Mouse (Mus musculus) G1E (cell line): ENCODE data around the gene 4931428F04Rik. TPM values are rescaled to one million over a fixed set of nuclear protein-coding genes. Genes with fewer than 3 reads are reported as not detected.

Experiments used
- ATAC-seq: 2 replicates; pipeline ENCODE4 v1.8.0; 2016; ENCODE audit warnings: mild to moderate bottlenecking; ENCODE audit not compliant: insufficient number of reproducible peaks, poor library complexity, low FRiP score, severe bottlenecking; ENCODE audit errors: extremely low read depth
- DNase-seq: peaks from one replicate; pipeline ENCODE4 v3.0.0; 2012; ENCODE audit warnings: low spot score
- H3K27me3 ChIP-seq: 2 replicates; pipeline ENCODE4 v1.6.1; 2012; ENCODE audit warnings: mild to moderate bottlenecking, low read length, inconsistent platforms; ENCODE audit not compliant: insufficient read depth
- H3K36me3 ChIP-seq: replicated peaks from 2 replicates; pipeline ENCODE3; 2012; ENCODE audit warnings: mild to moderate bottlenecking, inconsistent platforms
- H3K4me1 ChIP-seq: 2 replicates; pipeline ENCODE4 v1.6.1; 2012; ENCODE audit warnings: low read depth, low read length, inconsistent platforms, mixed read lengths; ENCODE audit not compliant: insufficient read depth
- H3K4me3 ChIP-seq: 2 replicates; pipeline ENCODE4 v1.5.1; 2012; ENCODE audit warnings: low read depth, mild to moderate bottlenecking, inconsistent platforms, low read length, moderate library complexity, mixed read lengths
- H3K9me3 ChIP-seq: replicated peaks from 2 replicates; pipeline ENCODE4 v1.6.1; 2012; ENCODE audit warnings: inconsistent platforms
- CTCF ChIP-seq: IDR thresholded peaks from 2 replicates; pipeline ENCODE4 v1.5.1; 2012; ENCODE audit warnings: low read depth, low read length, inconsistent platforms, mixed read lengths
- GATA1 ChIP-seq: IDR thresholded peaks from 2 replicates; pipeline ENCODE4 v1.6.1; 2012; ENCODE audit warnings: borderline replicate concordance, low read length, inconsistent platforms, mixed read lengths
- GATA2 ChIP-seq: IDR thresholded peaks from 2 replicates; pipeline ENCODE4 v1.6.1; 2012; ENCODE audit warnings: low read depth, low read length, inconsistent platforms, borderline replicate concordance
- POLR2AphosphoS5 ChIP-seq: IDR thresholded peaks from 2 replicates; pipeline ENCODE4 v1.6.1; 2012; ENCODE audit warnings: low read depth, low read length, inconsistent platforms; ENCODE audit not compliant: insufficient replicate concordance
- TAL1 ChIP-seq: conservative IDR thresholded peaks from 2 replicates; pipeline ENCODE4 v1.6.1; 2012; ENCODE audit warnings: low read depth, low read length, inconsistent platforms, mixed read lengths
- polyA plus RNA-seq: library from polyadenylated mRNA; stranded (reverse); fragments of >175 nt; gene quantifications from 2 replicates; pipeline ENCODE4 v1.2.3, GENCODE M21; 2012
- total RNA-seq, 2 experiments: library from RNA; stranded (forward) in 1 of 2; stranded (reverse) in 1 of 2; fragments of 200-1000 nt in 1 of 2; fragments of >200 nt in 1 of 2; fragmentation: Nextera tagmentation in 1 of 2; gene quantifications; 2 replicates each; pipeline ENCODE4 v1.2.3; 2014 to 2017

4931428F04Rik gene
- total and polyA plus RNA-seq, 3 experiments, result 2.0 to 9.0 (median 2.6) TPM

- Histone ChIP-seq H3K36me3 (peaks cover 98% of the 10 kb centered on the region), H3K27me3 (no peaks in the 10 kb centered on the region), H3K4me1 (peaks cover 46% of the 10 kb centered on the region), H3K9me3 (no peaks in the 10 kb centered on the region), H3K4me3 (no peak overlapping the region)
- ATAC-seq, result no peak
- TF ChIP-seq CTCF (no peak), POLR2AphosphoS5 (no peak), GATA1 (no peak), TAL1 (no peak)
- DNase-seq, result no peak
Measured at GRCm38 (mm10) chr8:105308428-105308827, 18.8 kb upstream of the 4931428F04Rik start.

DNA sequence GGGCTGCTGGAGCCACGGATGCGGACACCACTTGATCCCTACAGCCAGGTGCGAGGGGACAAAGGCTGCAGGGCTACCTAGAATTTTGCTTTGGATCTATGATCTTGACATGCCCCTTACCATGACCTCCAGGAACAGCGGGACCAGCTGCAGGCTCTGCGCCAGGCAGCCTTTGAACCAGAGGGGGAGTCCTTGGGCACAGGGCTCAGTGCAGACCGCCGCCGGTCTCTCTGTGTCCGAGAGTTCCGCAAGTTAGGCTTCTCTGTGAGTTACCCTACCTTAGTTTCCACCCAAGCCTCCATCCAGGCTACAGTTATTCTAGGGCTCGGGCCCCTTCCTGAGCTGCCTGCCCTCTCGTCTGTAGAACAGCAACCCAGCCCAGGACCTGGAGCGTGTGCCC lies 18.0 kb upstream of the 4931428F04Rik start:
- DNase-seq (no peak), ATAC-seq (no peak)
- Histone ChIP-seq H3K27me3 (no peaks in the 10 kb centered on the region), H3K4me3 (no peak overlapping the region), H3K4me1 (peaks cover 49% of the 10 kb centered on the region), H3K9me3 (no peaks in the 10 kb centered on the region; the same call in 1 of the 2 replicates), H3K36me3 (peaks cover 98% of the 10 kb centered on the region)
- TF ChIP-seq TAL1 (no peak), CTCF (no peak), POLR2AphosphoS5 (no peak), GATA2 (no peak), GATA1 (no peak)

- no peak for TF ChIP-seq TAL1
- TF ChIP-seq CTCF, result no peak
- no peak for TF ChIP-seq POLR2AphosphoS5
- no peak for TF ChIP-seq GATA1
- no peak for TF ChIP-seq GATA2
- H3K27me3 ChIP-seq, result no peaks in the 10 kb centered on the region
- DNase-seq (no peak), ATAC-seq (no peak)
- H3K36me3 ChIP-seq, result peaks cover 97% of the 10 kb centered on the region
- no peaks in the 10 kb centered on the region; the same call in 1 of the 2 replicates for H3K9me3 ChIP-seq
- peaks cover 50% of the 10 kb centered on the region for H3K4me1 ChIP-seq
- no peak overlapping the region for H3K4me3 ChIP-seq
Measured at GRCm38 (mm10) chr8:105306146-105306691, 16.6 kb upstream of the 4931428F04Rik start.

DNA sequence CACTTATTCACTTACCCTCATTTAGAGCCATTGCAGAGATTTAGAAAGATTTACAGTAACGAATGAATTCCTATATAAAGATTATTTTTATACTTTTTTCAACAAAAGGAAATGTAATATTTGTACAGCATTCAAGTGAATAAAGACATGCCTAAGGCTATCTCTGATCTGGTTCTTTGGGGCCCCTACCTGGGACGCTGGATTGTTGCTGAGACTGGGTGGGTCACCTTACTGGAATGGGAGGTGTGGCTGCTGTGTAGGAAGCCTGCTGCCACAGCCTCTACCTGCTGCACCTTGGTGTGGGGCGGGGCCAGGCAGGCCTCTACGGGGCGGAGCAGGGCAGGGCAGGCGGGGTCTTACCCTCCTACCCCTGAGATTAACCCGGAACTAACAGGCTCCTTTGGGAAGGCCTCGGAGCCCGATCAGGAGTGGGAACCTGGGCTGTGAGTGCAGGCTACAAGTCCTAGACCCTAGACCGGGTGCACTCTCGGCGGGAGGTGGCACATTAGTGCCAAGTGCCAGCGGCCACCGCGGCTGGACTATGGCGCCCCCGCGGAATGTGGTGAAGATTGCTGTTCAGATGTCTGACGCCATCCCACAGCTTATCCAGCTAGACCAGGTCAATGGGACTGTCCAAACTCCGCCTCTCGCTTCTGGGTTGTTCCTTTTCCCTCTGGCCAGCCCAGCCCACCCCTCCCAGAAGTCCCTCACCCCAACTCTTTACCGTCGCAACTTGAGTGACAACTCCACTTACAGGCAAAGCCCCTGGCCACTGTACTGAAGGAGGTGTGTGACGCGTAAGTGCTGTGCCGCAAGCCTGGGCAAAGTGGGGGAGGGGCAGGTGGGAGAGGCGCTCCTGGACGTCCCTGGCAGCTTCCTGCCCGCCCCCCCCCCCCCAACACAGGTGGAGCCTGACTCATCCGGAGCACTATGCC lies 15.8 kb upstream of the 4931428F04Rik start, which contains the start of gene Elmo3:
TSS of gene Elmo3 (plus strand) at position 391 of the 935 bp plus-strand sequence.
- TF ChIP-seq POLR2AphosphoS5 (peak; percentile 89; the same call in 1 of the 2 replicates), GATA1 (no peak)
- peaks cover 55% of the 10 kb centered on the region for H3K4me1 ChIP-seq
- no peaks in the 10 kb centered on the region for H3K27me3 ChIP-seq
- peaks cover 99% of the 10 kb centered on the region for H3K36me3 ChIP-seq
- no peaks in the 10 kb centered on the region; the same call in 1 of the 2 replicates for H3K9me3 ChIP-seq
- peak within 1 kb of the TSS; percentile 63; the same call in 1 of the 2 replicates for H3K4me3 ChIP-seq
- DNase-seq (no peak), ATAC-seq (no peak; the same call in 1 of the 2 replicates)

- peak overlapping the region; percentile 30; the same call in 1 of the 2 replicates for H3K4me3 ChIP-seq
Measured at GRCm38 (mm10) chr8:105304325-105305210, 14.9 kb upstream of the 4931428F04Rik start.

GRCm38 (mm10) chr8:105303874-105304273 lies 14.2 kb upstream of the 4931428F04Rik start:
- TF ChIP-seq POLR2AphosphoS5 (no peak), CTCF (no peak), GATA2 (no peak), TAL1 (no peak), GATA1 (no peak)
- Histone ChIP-seq H3K36me3 (peaks cover 98% of the 10 kb centered on the region), H3K4me1 (peaks cover 70% of the 10 kb centered on the region), H3K4me3 (no peak overlapping the region), H3K9me3 (no peaks in the 10 kb centered on the region; the same call in 1 of the 2 replicates), H3K27me3 (no peaks in the 10 kb centered on the region)
- ATAC-seq (no peak), DNase-seq (no peak)

More at GRCm38 (mm10) chr8:105304325-105305210, 14.9 kb upstream of the 4931428F04Rik start:
- DNase-seq, result no peak
- Histone ChIP-seq H3K9me3 (no peaks in the 10 kb centered on the region; the same call in 1 of the 2 replicates), H3K36me3 (peaks cover 99% of the 10 kb centered on the region), H3K27me3 (no peaks in the 10 kb centered on the region), H3K4me1 (peaks cover 64% of the 10 kb centered on the region)
- TF ChIP-seq GATA2 (no peak), GATA1 (no peak), CTCF (no peak), POLR2AphosphoS5 (no peak), TAL1 (no peak)
- no peak for ATAC-seq
